ENCODE assay signal across 10 mouse cellular contexts in genomic region chr12:44547721-44548369, GRCm38 (mm10).
DNase-seq lines count a peak whose midpoint lies in the region; ATAC-seq and TF ChIP-seq lines count a peak whose summit lies in the region.
"Had no signal": no experiment of that assay in that cellular context is flagged by ENCODE, and none has a peak within 500 bp of the region (broad histone marks: within the 10 kb centered on the region; RNA-seq: fewer than 3 reads in every experiment).

No protein-coding gene starts in this region.

- no peak overlapping the region for H3K4me3 ChIP-seq in G1E (ENCODE audit: low read depth, low read length)
- no peak overlapping the region for H3K4me3 ChIP-seq in layer of hippocampus, adult 2 months
- no peak overlapping the region for H3K4me3 ChIP-seq in lung, postnatal 0 days (ENCODE audit: low read depth, low read length)
- H3K4me3 ChIP-seq: heart, embryonic 15.5 days; stomach, embryonic 15.5 days had no signal

- intact Hi-C loops in heart, postnatal 14 days (cut with DNase I) = loop anchor here (5.0 kb wide), 1 partner anchor 256 kb away; no protein-coding TSS in a partner anchor

- WGBS in lung, postnatal 0 days = 43% methylated on average over 8 of the region's 8 CpGs

- no peaks in the 10 kb centered on the region for H3K36me3 ChIP-seq in G1E (replicated peaks)
- H3K36me3 ChIP-seq in lung, postnatal 0 days (ENCODE audit: insufficient read depth, low read length) = no peaks in the 10 kb centered on the region
- H3K36me3 ChIP-seq: heart, embryonic 15.5 days; stomach, embryonic 15.5 days had no signal

- H3K27me3 ChIP-seq in G1E (ENCODE audit: insufficient read depth, low read length) = no peaks in the 10 kb centered on the region
- H3K27me3 ChIP-seq in lung, postnatal 0 days (replicated peaks; ENCODE audit: insufficient read depth, low read length) = no peaks in the 10 kb centered on the region
- H3K27me3 ChIP-seq: heart, embryonic 15.5 days; stomach, embryonic 15.5 days had no signal

- no peak for DNase-seq in G1E (ENCODE audit: low spot score)
- peak; percentile 69 for DNase-seq in adrenal gland, postnatal 25 days
- peak; percentile 80 for DNase-seq in embryo, embryonic 9.5 days (ENCODE audit: extremely low spot score)
- peak; percentile 64 to 80 for DNase-seq in heart, postnatal 14 days
- peak; percentile 61 to 85 for DNase-seq in layer of hippocampus, adult 2 months (ENCODE audit: low spot score in 2 of 2)
- DNase-seq in lung, postnatal 0 days (ENCODE audit: low spot score) = peak; percentile 82
- peak; percentile 54 for DNase-seq in retina, adult 2 months (ENCODE audit: low read depth, low spot score)

- no peaks in the 10 kb centered on the region for H3K4me1 ChIP-seq in G1E (ENCODE audit: insufficient read depth, low read depth, low read length)
- no peaks in the 10 kb centered on the region for H3K4me1 ChIP-seq in lung, postnatal 0 days (ENCODE audit: insufficient read depth, low read depth, low read length)
- H3K4me1 ChIP-seq: heart, embryonic 15.5 days; stomach, embryonic 15.5 days had no signal

- H3K4me2 ChIP-seq in lung, postnatal 0 days (replicated peaks; ENCODE audit: low read depth, low read length) = no peak overlapping the region
- H3K4me2 ChIP-seq: heart, embryonic 15.5 days; stomach, embryonic 15.5 days had no signal

- ATAC-seq in G1E (ENCODE audit: extremely low read depth, insufficient number of reproducible peaks, low FRiP score, poor library complexity, severe bottlenecking) = no peak
- ATAC-seq in lung, postnatal 0 days = peak; percentile 26
- no peak for ATAC-seq in erythroid progenitor cell, adult 5-6 weeks (replicated peaks; ENCODE audit: low FRiP score, poor library complexity, severe bottlenecking)

- no peak for TF ChIP-seq EP300 in lung, postnatal 0 days (IDR thresholded peaks at IDR 0.05)

- no peak overlapping the region for H3K27ac ChIP-seq in layer of hippocampus, adult 2 months
- H3K27ac ChIP-seq in lung, postnatal 0 days (ENCODE audit: low read length) = no peak overlapping the region
- H3K27ac ChIP-seq: heart, embryonic 15.5 days; stomach, embryonic 15.5 days had no signal

- no peak overlapping the region for H3K9ac ChIP-seq in lung, postnatal 0 days (replicated peaks; ENCODE audit: low read depth)
- H3K9ac ChIP-seq: heart, embryonic 15.5 days; stomach, embryonic 15.5 days had no signal

- no peaks in the 10 kb centered on the region for H3K9me3 ChIP-seq in G1E (replicated peaks)
- no peaks in the 10 kb centered on the region for H3K9me3 ChIP-seq in lung, postnatal 0 days (ENCODE audit: low read length)
- H3K9me3 ChIP-seq: heart, embryonic 15.5 days; stomach, embryonic 15.5 days had no signal

- peak; percentile 37; the same call in 1 of the 2 replicates for TF ChIP-seq CTCF in G1E (IDR thresholded peaks at IDR 0.05; ENCODE audit: low read depth, low read length)
- TF ChIP-seq CTCF in layer of hippocampus, adult 2 months (conservative IDR thresholded peaks at IDR 0.05) = peak; percentile 93
- TF ChIP-seq CTCF in lung, postnatal 0 days (IDR thresholded peaks at IDR 0.05) = peak; percentile 81

Comparison
In these comparisons a context has a peak if more than half of its experiments do, and no peak if none do; other contexts are left out.
1. CTCF ChIP-seq: peak in every context shown above with its lines; median percentile 93 in layer of hippocampus, adult 2 months; 81 in lung, postnatal 0 days; 37 in G1E.